Mouse (Mus musculus): ENCODE data around the gene Atg14.
"Not testable (repeated sequence)": the region's sequence is repeated elsewhere in the genome, so short reads cannot be mapped to it uniquely, and the experiment has no call there.

The Atg14 gene

GRCm38 (mm10) chr14:47570549-47570948 is at the start of gene Atg14:
Atg14 (minus strand) TSS chr14:47570649.
- DNase-seq, result not testable (repeated sequence)

GRCm38 (mm10) chr14:47618891-47619290 is 48.4 kb upstream of the Atg14 start:
- DNase-seq, result no peak

DNA sequence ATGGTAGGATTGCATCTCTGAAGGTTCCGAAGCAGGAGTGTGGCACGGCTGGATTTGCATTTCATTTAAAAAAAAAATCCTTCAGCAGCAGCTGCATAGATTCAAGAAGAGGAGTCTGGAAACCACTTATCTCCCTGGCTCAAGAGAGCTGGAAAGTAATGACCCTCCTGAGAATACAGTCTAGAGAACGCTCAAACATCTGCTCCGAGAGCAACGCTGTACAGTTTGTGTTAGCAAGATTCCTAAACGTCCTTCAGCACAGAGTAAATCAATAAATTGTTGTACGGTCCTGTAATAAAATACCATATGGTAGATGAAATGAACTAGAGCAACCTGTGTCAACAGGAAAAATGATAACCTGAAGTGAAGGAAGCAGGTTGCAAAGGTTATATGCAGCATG is 42.8 kb upstream of the Atg14 start:
- DNase-seq, result no peak

DNA sequence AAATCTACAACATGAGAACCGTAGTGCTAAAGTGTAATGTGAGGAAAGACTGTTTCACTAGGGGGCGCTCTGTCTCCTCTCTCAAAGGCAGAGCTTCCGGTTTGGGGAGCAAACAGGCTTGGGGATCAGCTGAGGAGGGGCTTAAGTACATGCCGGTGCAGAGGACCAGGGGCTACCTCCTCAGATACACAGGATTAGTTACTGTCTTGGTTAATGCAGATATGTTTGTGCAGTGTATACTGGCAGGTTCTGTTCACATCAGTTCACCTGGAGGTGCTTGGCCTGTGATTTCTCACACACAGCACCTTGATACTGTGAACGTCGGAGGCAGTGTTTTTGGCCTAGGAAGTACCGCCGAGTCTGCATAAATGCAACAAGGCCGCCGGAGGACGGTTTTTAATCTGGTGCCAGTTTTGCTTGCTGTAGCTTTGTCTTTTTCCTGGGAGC is 27.5 kb upstream of the Atg14 start:
- DNase-seq, result peak; percentile 54 to 55

- no peak for DNase-seq
Observed at GRCm38 (mm10) chr14:47594426-47595103, 24.1 kb upstream of the Atg14 start.

- DNase-seq, result no peak
Observed at GRCm38 (mm10) chr14:47590391-47590975, 20.0 kb upstream of the Atg14 start.

- no peak for DNase-seq
Observed at GRCm38 (mm10) chr14:47589444-47589843, 19.0 kb upstream of the Atg14 start.

GRCm38 (mm10) chr14:47584346-47584745 is 13.9 kb upstream of the Atg14 start:
- DNase-seq, result no peak

DNA sequence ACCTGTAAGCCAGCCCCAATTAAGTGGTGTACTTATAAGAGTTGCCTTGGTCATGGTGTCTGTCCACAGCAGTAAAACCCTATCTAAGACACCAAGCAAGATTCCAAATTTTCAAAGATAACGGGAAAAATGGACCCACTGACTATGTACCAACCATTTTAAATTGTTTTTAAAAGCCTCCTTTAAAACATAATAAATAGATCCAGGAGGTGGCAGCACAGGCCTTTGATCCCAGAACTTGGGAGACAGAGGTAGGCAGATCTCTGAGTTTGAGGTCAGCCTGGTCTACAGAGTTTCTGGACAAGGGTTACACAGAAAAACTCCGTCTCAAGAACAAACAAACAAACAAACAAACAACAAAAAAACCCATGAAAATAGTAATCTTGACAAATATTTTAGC is 11.2 kb upstream of the Atg14 start:
- no peak for DNase-seq

- DNase-seq, result no peak
Observed at GRCm38 (mm10) chr14:47581280-47581679, 10.8 kb upstream of the Atg14 start.

DNA sequence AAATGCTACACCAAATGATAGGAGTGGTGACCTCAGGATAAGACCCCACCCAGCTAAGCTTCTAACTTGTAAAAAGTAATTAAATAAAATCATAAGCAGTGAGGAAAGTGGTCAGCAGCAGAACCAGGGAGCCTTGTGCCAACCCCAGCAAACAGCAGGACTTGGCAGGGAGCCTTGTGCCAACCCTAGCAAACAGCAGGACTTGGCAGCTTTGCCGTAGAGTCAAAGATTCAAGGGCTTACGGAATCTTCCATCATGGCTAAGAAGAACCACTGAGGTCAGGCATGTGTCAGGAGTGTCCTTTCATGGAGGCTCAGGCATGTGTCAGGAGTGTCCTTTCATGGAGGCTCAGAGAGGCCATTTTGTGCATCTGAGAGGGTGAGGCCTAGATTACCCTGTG is 7.6 kb upstream of the Atg14 start:
- DNase-seq, result peak; percentile 41 to 49

- DNase-seq, result no peak
Observed at GRCm38 (mm10) chr14:47576687-47577086, 6.2 kb upstream of the Atg14 start.

DNA sequence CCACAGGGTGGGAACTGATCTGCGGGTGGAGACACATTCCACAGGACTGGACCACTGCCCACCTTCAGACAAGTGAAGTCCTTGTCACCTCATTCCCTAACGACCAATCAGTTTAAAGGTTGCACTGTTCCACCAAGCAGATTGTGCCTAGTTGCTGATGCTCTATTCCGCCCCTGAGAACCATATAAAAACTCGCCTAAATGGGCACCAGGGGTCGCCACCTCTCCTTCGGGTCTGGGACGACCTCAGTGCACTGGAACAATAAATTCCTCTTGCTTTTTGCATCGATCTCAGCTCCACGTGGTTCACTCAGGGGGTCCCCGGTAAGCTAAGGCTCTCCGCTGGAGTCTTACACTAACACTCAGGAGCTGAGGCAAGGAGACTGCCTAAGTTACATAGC is 4.3 kb upstream of the Atg14 start:
- no peak for DNase-seq

DNA sequence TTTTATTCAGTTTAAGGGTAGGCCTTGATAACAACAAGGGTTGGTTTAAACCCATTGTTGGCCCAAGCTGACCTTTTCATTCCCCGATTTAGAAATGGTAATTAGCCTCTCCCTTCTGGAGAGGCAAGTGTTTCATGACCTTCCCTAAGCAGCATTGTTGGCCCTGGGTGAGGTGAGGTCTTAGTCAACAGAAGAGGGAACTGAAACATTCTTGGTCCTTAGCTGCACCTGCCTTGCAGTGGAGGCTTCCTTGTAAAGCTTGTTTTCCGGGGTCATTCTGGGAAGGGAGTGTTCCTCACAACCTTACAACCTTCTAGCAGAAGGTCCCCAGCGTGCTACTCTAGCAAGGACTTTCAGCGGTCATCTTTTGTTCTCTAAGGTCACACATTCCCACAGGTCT is 2.3 kb upstream of the Atg14 start:
- DNase-seq, result no peak

- peak; percentile 96 to 98 for DNase-seq
Observed at GRCm38 (mm10) chr14:47567962-47568652, 2.3 kb downstream of the Atg14 start.

GRCm38 (mm10) chr14:47563106-47563505 is 7.3 kb downstream of the Atg14 start:
- DNase-seq, result no peak

DNA sequence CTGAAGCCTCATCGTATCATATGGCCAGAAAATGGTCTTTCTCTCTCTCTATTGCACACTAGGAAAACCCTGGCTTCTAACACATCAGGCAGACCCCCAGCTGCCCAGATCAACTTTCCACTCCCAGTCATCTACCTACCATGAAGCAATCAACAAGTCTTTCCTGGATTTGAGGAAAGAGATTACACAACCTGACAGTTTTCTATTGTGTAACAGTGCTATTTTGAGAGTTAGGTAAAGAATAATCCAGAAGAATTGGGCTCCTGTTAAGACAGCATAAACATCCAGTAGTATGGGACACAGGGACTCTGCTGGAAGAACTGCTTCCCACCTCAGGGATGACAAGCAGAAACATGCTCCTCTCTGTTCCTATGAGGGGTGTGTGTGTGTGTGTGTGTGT is 7.9 kb downstream of the Atg14 start:
- DNase-seq, result no peak

GRCm38 (mm10) chr14:47560714-47561113 is 9.7 kb downstream of the Atg14 start:
- no peak for DNase-seq

- DNase-seq, result no peak
Observed at GRCm38 (mm10) chr14:47555225-47555624, 15.2 kb downstream of the Atg14 start.

- DNase-seq, result no peak
Observed at GRCm38 (mm10) chr14:47554236-47554635, 16.2 kb downstream of the Atg14 start.

GRCm38 (mm10) chr14:47553380-47553779 is 17.1 kb downstream of the Atg14 start:
- DNase-seq, result no peak

- DNase-seq, result no peak
Observed at GRCm38 (mm10) chr14:47551668-47552067, 18.8 kb downstream of the Atg14 start.

DNA sequence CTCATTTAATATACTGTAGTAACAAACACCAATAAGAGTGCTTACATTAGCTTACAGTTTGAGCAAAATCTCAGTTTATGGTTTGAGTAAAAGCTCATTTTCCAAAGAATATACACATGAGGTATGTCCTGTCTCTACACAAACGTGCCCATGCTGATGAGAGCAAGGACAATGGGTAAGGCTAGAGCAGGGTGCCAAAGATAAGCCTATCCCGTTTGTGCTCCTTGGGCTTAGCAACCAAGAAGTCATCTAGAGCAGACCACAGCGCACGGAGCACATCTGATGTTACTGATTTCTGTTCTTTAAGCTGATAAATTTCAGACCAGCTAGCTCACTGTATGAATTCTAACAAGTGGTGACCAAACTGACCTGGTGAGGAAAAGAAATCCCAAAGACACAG is 25.6 kb downstream of the Atg14 start:
- DNase-seq, result no peak

DNA sequence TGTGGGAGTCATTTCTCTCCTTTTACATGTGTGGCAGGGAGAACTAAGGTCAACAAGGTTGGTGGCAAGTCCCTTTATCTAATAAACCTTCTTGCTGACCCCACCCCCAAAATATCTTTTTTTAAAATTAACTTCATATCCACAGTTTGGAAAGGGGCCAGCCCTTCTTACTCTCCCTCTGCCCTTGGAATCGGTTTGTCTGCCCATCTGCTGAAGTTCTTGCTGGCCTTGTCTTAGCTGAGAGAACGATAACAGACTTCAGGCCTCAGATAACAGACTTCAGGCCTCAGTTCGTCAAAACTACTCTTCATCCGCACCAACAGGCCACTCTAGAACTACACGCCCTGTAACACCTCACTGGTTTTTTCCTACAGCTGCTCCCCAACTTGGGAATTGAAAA is 26.2 kb downstream of the Atg14 start:
- DNase-seq, result no peak
